Mouse (Mus musculus) stomach, embryonic 14.5 days (tissue): ENCODE results near the gene Ptgds. TPM values are rescaled to one million over a fixed set of nuclear protein-coding genes. Genes with fewer than 3 reads are reported as not detected.
A peak's percentile ranks its signal among the peaks of the same experiment; 100 is the strongest.

Experiments
- ATAC-seq: fragments of 200-750 bp; cut with Nextera tagmentation; 2 replicates; pipeline ENCODE4 v1.8.0; 2017; ENCODE audit warnings: low read depth, moderate TSS enrichment; ENCODE audit not compliant: insufficient number of reproducible peaks, insufficient read depth, low FRiP score
- H3K27ac ChIP-seq: fragments of 300-500 bp; sonication (generic); 2 replicates; pipeline ENCODE4 v1.5.1; 2014; ENCODE audit warnings: mild to moderate bottlenecking, low read length, moderate library complexity, mixed read lengths
- H3K27me3 ChIP-seq: fragments of 300-500 bp; sonication (generic); 2 replicates; pipeline ENCODE4 v1.6.1; 2014; ENCODE audit warnings: low read length, control low read depth, mixed read lengths; ENCODE audit not compliant: control insufficient read depth, insufficient read depth
- H3K36me3 ChIP-seq: fragments of 300-500 bp; sonication (generic); 2 replicates; pipeline ENCODE4 v1.6.1; 2014; ENCODE audit warnings: mild to moderate bottlenecking, control low read depth, low read length, moderate library complexity, mixed read lengths; ENCODE audit not compliant: control insufficient read depth, insufficient read depth
- H3K4me1 ChIP-seq: fragments of 300-500 bp; sonication (generic); 2 replicates; pipeline ENCODE4 v1.6.1; 2014; ENCODE audit warnings: low read length, control low read depth, mixed read lengths; ENCODE audit not compliant: control insufficient read depth, insufficient read depth
- H3K4me2 ChIP-seq: fragments of 300-500 bp; sonication (generic); replicated peaks from 2 replicates; pipeline ENCODE4 v1.6.1; 2014; ENCODE audit warnings: low read depth, low read length, control low read depth
- H3K4me3 ChIP-seq: fragments of 300-500 bp; sonication (generic); 2 replicates; pipeline ENCODE4 v1.5.1; 2014; ENCODE audit warnings: low read depth, low read length, control low read depth
- H3K9ac ChIP-seq: fragments of 300-500 bp; sonication (generic); replicated peaks from 2 replicates; pipeline ENCODE4 v1.6.1; 2014; ENCODE audit warnings: low read depth, mild to moderate bottlenecking, control low read depth, low read length, moderate library complexity, mixed read lengths
- H3K9me3 ChIP-seq: fragments of 300-500 bp; sonication (generic); 2 replicates; pipeline ENCODE4 v1.6.1; 2016; ENCODE audit warnings: low read depth, low read length, control low read depth; ENCODE audit not compliant: control insufficient read depth
- WGBS: fragments of 180-500 bp; shearing (Covaris S2); extraction: QIAGEN DNeasy Blood & Tissue Kit; methylation state at CpG from one replicate; pipeline ENCODE4 v1.1.7; 2014; 5-methylcytosine and 5-hydroxymethylcytosine counted together
- polyA plus RNA-seq: library from polyadenylated mRNA; unstranded; fragments of >200 nt; fragmentation: Nextera tagmentation; extraction: Ambion mirVana; gene quantifications from 2 replicates; pipeline ENCODE4 v1.2.1, GENCODE M21; 2014

Gene Ptgds
- polyA plus RNA-seq, 1 experiment from 2014 or later: 5.3 TPM

GRCm38 (mm10) chr2:25472550-25472949, 2.7 kb upstream of the Ptgds start:
- Histone ChIP-seq H3K4me3 (no peak overlapping the region), H3K9me3 (no peaks in the 10 kb centered on the region), H3K36me3 (no peaks in the 10 kb centered on the region), H3K4me1 (no peaks in the 10 kb centered on the region), H3K9ac (no peak overlapping the region), H3K4me2 (no peak overlapping the region), H3K27me3 (no peaks in the 10 kb centered on the region), H3K27ac (no peak overlapping the region)
- ATAC-seq: no peak
- 83% methylated on average over 2 of the region's 2 CpGs for WGBS

GRCm38 (mm10) chr2:25468962-25469915, 607 bp downstream of the Ptgds start:
- Histone ChIP-seq H3K4me2 (no peak overlapping the region), H3K4me1 (no peaks in the 10 kb centered on the region), H3K9me3 (no peaks in the 10 kb centered on the region), H3K9ac (no peak overlapping the region), H3K36me3 (no peaks in the 10 kb centered on the region), H3K4me3 (no peak overlapping the region), H3K27me3 (no peaks in the 10 kb centered on the region), H3K27ac (no peak overlapping the region)
- 61% methylated on average over 10 of the region's 10 CpGs for WGBS
- ATAC-seq: no peak

GRCm38 (mm10) chr2:25467606-25468303, 2.1 kb downstream of the Ptgds start:
- WGBS: 74% methylated on average over 14 of the region's 14 CpGs
- Histone ChIP-seq H3K4me3 (no peak overlapping the region), H3K27me3 (no peaks in the 10 kb centered on the region), H3K9me3 (no peaks in the 10 kb centered on the region), H3K9ac (no peak overlapping the region), H3K4me1 (no peaks in the 10 kb centered on the region), H3K27ac (no peak overlapping the region), H3K4me2 (no peak overlapping the region), H3K36me3 (no peaks in the 10 kb centered on the region)
- no peak for ATAC-seq

GRCm38 (mm10) chr2:25465816-25466635, 3.8 kb downstream of the Ptgds start:
- H3K27me3 ChIP-seq: no peaks in the 10 kb centered on the region
- no peaks in the 10 kb centered on the region for H3K9me3 ChIP-seq
- H3K4me1 ChIP-seq: peaks cover 6% of the 10 kb centered on the region
- no peak overlapping the region for H3K9ac ChIP-seq
- H3K4me3 ChIP-seq: no peak overlapping the region
- no peak overlapping the region for H3K4me2 ChIP-seq
- no peaks in the 10 kb centered on the region for H3K36me3 ChIP-seq
- H3K27ac ChIP-seq: no peak overlapping the region
- ATAC-seq: no peak
- 50% methylated on average over 10 of the region's 10 CpGs for WGBS

GRCm38 (mm10) chr2:25465256-25465655, 4.6 kb downstream of the Ptgds start:
- Histone ChIP-seq H3K4me3 (no peak overlapping the region), H3K27me3 (no peaks in the 10 kb centered on the region), H3K27ac (no peak overlapping the region), H3K4me2 (no peak overlapping the region), H3K4me1 (peaks cover 8% of the 10 kb centered on the region), H3K9ac (no peak overlapping the region), H3K36me3 (no peaks in the 10 kb centered on the region), H3K9me3 (no peaks in the 10 kb centered on the region)
- WGBS: 73% methylated on average over 2 of the region's 2 CpGs
- ATAC-seq: no peak

DNA sequence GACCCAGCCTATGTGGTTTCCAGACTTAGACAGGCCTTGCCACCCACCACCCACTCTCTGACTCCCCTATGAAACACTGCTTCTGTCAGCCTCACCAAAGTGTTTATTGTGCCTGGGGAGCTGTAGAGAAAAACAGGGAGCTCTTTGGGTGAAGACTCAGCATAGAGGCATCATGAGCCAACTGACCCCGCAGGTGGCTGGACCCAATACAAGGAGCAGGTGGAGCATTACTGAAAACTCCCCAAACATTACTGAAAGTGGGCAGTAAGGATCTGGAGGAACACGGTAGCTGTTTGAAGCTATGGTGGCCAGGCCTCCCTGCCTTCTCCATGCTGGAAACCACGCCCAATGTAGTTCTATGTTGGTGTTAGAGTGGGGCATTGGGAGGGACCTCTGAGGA, 6.2 kb downstream of the Ptgds start:
- no peak overlapping the region for H3K27ac ChIP-seq
- ATAC-seq: no peak
- no peaks in the 10 kb centered on the region for H3K27me3 ChIP-seq
- no peak overlapping the region for H3K9ac ChIP-seq
- H3K9me3 ChIP-seq: no peaks in the 10 kb centered on the region
- no peak overlapping the region for H3K4me3 ChIP-seq
- H3K4me1 ChIP-seq: peaks cover 17% of the 10 kb centered on the region
- WGBS: 79% methylated on average over 3 of the region's 3 CpGs
- no peaks in the 10 kb centered on the region for H3K36me3 ChIP-seq
- no peak overlapping the region for H3K4me2 ChIP-seq

GRCm38 (mm10) chr2:25461407-25461806, 8.4 kb downstream of the Ptgds start:
- Histone ChIP-seq H3K9ac (0 out of 2 replicates have a peak overlapping the region, but pooled peaks have one; percentile 25), H3K36me3 (peaks cover 6% of the 10 kb centered on the region), H3K4me2 (peak overlapping the region; percentile 55), H3K9me3 (no peaks in the 10 kb centered on the region), H3K27ac (peak overlapping the region; percentile 36; the same call in 1 of the 2 replicates), H3K4me3 (peak overlapping the region; percentile 47), H3K27me3 (no peaks in the 10 kb centered on the region), H3K4me1 (peaks cover 17% of the 10 kb centered on the region)
- WGBS: 20% methylated on average over 3 of the region's 3 CpGs
- no peak for ATAC-seq
